Mouse (Mus musculus): ENCODE measurements around the gene Mfsd10. TPM values are rescaled to one million over a fixed set of nuclear protein-coding genes. Genes with fewer than 3 reads are reported as not detected.
"Not testable (repeated sequence)": the region's sequence is repeated elsewhere in the genome, so short reads cannot be mapped to it uniquely, and the experiment has no call there.

Mfsd10 gene
- polyA plus RNA-seq, 1 experiment from 2014 or later, result 146 TPM

- H3K4me1 ChIP-seq, result peaks cover 9% of the 10 kb centered on the region; the same call in 1 of the 2 replicates
- WGBS, result 92% methylated on average over 9 of the region's 9 CpGs
These were observed 43.7 kb downstream of the Mfsd10 start for GRCm38 (mm10) chr5:34593202-34593727.

DNA sequence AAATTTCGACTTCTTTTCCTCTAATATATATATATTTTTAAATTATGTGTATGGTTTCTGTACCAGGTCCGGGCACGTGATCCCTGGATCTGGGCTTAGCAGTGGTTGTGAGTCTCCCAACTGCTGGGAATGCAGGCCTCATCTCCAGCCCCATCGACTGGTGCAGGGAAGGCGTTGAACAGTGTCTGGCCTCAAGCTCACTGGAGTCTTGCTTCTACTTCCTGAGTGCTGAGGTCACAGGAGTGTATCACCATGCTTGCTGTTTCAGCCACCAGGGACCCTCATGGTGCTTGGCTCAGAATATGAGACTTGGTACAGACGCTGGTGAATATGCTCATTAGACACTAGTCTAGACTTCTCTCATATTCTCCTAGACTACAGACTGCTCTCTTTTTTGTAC, 44.3 kb downstream of the Mfsd10 start:
- 94% methylated on average over 6 of the region's 6 CpGs for WGBS
- ATAC-seq (ENCODE audit: borderline replicate concordance, extremely low read depth, low FRiP score, low TSS enrichment), result no peak

More at GRCm38 (mm10) chr5:34593202-34593727, 43.7 kb downstream of the Mfsd10 start:
- no peaks in the 10 kb centered on the region for H3K9me3 ChIP-seq
- H3K27ac ChIP-seq, result no peak overlapping the region
- peaks cover 15% of the 10 kb centered on the region for H3K36me3 ChIP-seq
- no peak for ATAC-seq (ENCODE audit: borderline replicate concordance, extremely low read depth, low FRiP score, low TSS enrichment)
- H3K27me3 ChIP-seq, result no peaks in the 10 kb centered on the region
- no peak overlapping the region for H3K9ac ChIP-seq
- no peak overlapping the region for H3K4me3 ChIP-seq
- H3K4me2 ChIP-seq, result no peak overlapping the region

GRCm38 (mm10) chr5:34592224-34592623, 44.8 kb downstream of the Mfsd10 start:
- not testable (repeated sequence) for ATAC-seq (ENCODE audit: borderline replicate concordance, extremely low read depth, low FRiP score, low TSS enrichment); H3K9ac ChIP-seq; H3K9me3 ChIP-seq; H3K4me2 ChIP-seq; H3K36me3 ChIP-seq; H3K4me1 ChIP-seq; H3K27ac ChIP-seq; H3K4me3 ChIP-seq; H3K27me3 ChIP-seq
- WGBS, result 86% methylated on average over 5 of the region's 5 CpGs

More for the DNA sequence above, 44.3 kb downstream of the Mfsd10 start:
- no peak overlapping the region for H3K4me3 ChIP-seq
- H3K9me3 ChIP-seq, result no peaks in the 10 kb centered on the region
- no peaks in the 10 kb centered on the region for H3K27me3 ChIP-seq
- H3K4me1 ChIP-seq, result peaks cover 9% of the 10 kb centered on the region; the same call in 1 of the 2 replicates
- H3K36me3 ChIP-seq, result peaks cover 9% of the 10 kb centered on the region; the same call in 1 of the 2 replicates
- H3K27ac ChIP-seq, result no peak overlapping the region
- H3K4me2 ChIP-seq, result no peak overlapping the region
- no peak overlapping the region for H3K9ac ChIP-seq

DNA sequence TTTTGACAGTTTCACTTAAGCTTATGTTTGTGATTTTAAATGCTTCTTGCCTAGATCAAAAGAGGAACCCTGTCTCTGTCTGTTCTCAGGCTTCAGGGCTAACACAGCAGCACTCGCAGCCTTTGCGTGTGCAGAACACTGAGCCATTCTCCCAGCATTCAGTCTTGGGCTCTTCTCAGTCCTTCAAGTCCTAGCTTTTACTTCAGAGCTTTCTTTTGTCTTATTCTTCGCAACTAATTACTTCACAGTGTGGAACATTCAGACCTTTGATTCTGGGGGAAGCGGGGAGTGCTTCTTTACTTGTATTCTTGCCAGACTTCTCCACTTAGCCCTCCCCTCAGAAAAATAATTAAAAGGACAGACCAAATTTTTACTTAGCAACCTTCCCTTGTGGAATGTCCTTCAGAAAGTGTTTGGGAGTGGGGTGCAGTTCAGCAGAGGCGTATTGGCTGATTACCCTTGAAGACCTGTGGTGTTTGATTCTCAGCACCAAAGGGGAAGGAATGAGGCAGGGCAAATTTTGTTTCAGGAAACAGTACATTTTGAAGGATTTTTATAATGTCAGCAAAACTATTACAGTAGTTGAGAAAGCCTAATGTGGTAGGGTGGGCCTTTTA, 45.5 kb downstream of the Mfsd10 start:
- Histone ChIP-seq H3K9ac (no peak overlapping the region), H3K4me2 (no peak overlapping the region), H3K36me3 (0 out of 2 replicates have a peak, but pooled peaks cover 5% of the 10 kb centered on the region), H3K27me3 (no peaks in the 10 kb centered on the region), H3K9me3 (no peaks in the 10 kb centered on the region), H3K4me1 (peaks cover 9% of the 10 kb centered on the region; the same call in 1 of the 2 replicates), H3K4me3 (no peak overlapping the region), H3K27ac (no peak overlapping the region)
- ATAC-seq (ENCODE audit: borderline replicate concordance, extremely low read depth, low FRiP score, low TSS enrichment), result no peak
- 65% methylated on average over 5 of the region's 5 CpGs for WGBS

- no peak overlapping the region for H3K4me3 ChIP-seq
- H3K36me3 ChIP-seq, result 0 out of 2 replicates have a peak, but pooled peaks cover 5% of the 10 kb centered on the region
- no peak overlapping the region for H3K9ac ChIP-seq
- no peak overlapping the region for H3K4me2 ChIP-seq
- no peaks in the 10 kb centered on the region for H3K9me3 ChIP-seq
- WGBS, result 59% methylated on average over 4 of the region's 4 CpGs
- ATAC-seq (ENCODE audit: borderline replicate concordance, extremely low read depth, low FRiP score, low TSS enrichment), result no peak
- peaks cover 9% of the 10 kb centered on the region; the same call in 1 of the 2 replicates for H3K4me1 ChIP-seq
- H3K27me3 ChIP-seq, result no peaks in the 10 kb centered on the region
- no peak overlapping the region for H3K27ac ChIP-seq
These were observed 46.3 kb downstream of the Mfsd10 start for GRCm38 (mm10) chr5:34590702-34591101.

GRCm38 (mm10) chr5:34590059-34590458, 47.0 kb downstream of the Mfsd10 start:
- no peak overlapping the region for H3K4me2 ChIP-seq
- peaks cover 9% of the 10 kb centered on the region; the same call in 1 of the 2 replicates for H3K4me1 ChIP-seq
- H3K27me3 ChIP-seq, result no peaks in the 10 kb centered on the region
- H3K36me3 ChIP-seq, result 0 out of 2 replicates have a peak, but pooled peaks cover 5% of the 10 kb centered on the region
- 41% methylated on average over 5 of the region's 5 CpGs for WGBS
- H3K9me3 ChIP-seq, result no peaks in the 10 kb centered on the region
- ATAC-seq (ENCODE audit: borderline replicate concordance, extremely low read depth, low FRiP score, low TSS enrichment), result no peak
- H3K27ac ChIP-seq, result no peak overlapping the region
- H3K4me3 ChIP-seq, result no peak overlapping the region
- H3K9ac ChIP-seq, result no peak overlapping the region

- no peaks in the 10 kb centered on the region for H3K9me3 ChIP-seq
- no peak for ATAC-seq (ENCODE audit: borderline replicate concordance, extremely low read depth, low FRiP score, low TSS enrichment)
- no peak overlapping the region for H3K27ac ChIP-seq
- 81% methylated on average over 5 of the region's 5 CpGs for WGBS
- H3K4me1 ChIP-seq, result peaks cover 9% of the 10 kb centered on the region; the same call in 1 of the 2 replicates
- no peak overlapping the region for H3K4me2 ChIP-seq
- no peak overlapping the region for H3K4me3 ChIP-seq
- no peak overlapping the region for H3K9ac ChIP-seq
- H3K27me3 ChIP-seq, result no peaks in the 10 kb centered on the region
- no peaks in the 10 kb centered on the region for H3K36me3 ChIP-seq
These were observed 49.1 kb downstream of the Mfsd10 start for GRCm38 (mm10) chr5:34587881-34588280.

- Histone ChIP-seq H3K27ac (no peak overlapping the region), H3K36me3 (no peaks in the 10 kb centered on the region), H3K4me3 (no peak overlapping the region), H3K9me3 (no peaks in the 10 kb centered on the region), H3K4me2 (no peak overlapping the region), H3K9ac (no peak overlapping the region), H3K27me3 (no peaks in the 10 kb centered on the region), H3K4me1 (peaks cover 12% of the 10 kb centered on the region)
- no peak for ATAC-seq (ENCODE audit: borderline replicate concordance, extremely low read depth, low FRiP score, low TSS enrichment)
- WGBS, result 66% methylated on average over 5 of the region's 5 CpGs
These were observed 51.8 kb downstream of the Mfsd10 start for GRCm38 (mm10) chr5:34585216-34585615.

Other genes starting within 250 kb of the Mfsd10 start
- gene Tnip2, start 123.2 kb downstream of the Mfsd10 start, polyA plus RNA-seq (2015; fragmentation: Nextera tagmentation; extraction: Ambion mirVana), result 18.2 and 21.5 TPM in 2 replicates
- gene Sh3bp2, start 111.4 kb downstream of the Mfsd10 start, polyA plus RNA-seq (2015; fragmentation: Nextera tagmentation; extraction: Ambion mirVana), result 6.9 and 8.1 TPM in 2 replicates
- gene Add1, start 63.5 kb downstream of the Mfsd10 start, polyA plus RNA-seq (2015; fragmentation: Nextera tagmentation; extraction: Ambion mirVana), result 204 and 206 TPM in 2 replicates
- gene Nop14, start 22.9 kb upstream of the Mfsd10 start, polyA plus RNA-seq (2015; fragmentation: Nextera tagmentation; extraction: Ambion mirVana), result 21.2 and 21.3 TPM in 2 replicates
- 1.9 and 2.2 TPM in 2 replicates for gene Grk4, start 23.2 kb upstream of the Mfsd10 start, polyA plus RNA-seq (2015; fragmentation: Nextera tagmentation; extraction: Ambion mirVana)
- gene Htt, start 124.5 kb upstream of the Mfsd10 start, polyA plus RNA-seq (2015; fragmentation: Nextera tagmentation; extraction: Ambion mirVana), result 11.1 and 13.5 TPM in 2 replicates